Mouse (Mus musculus): Measurements from ENCODE around the gene Hs6st2.

DNA sequence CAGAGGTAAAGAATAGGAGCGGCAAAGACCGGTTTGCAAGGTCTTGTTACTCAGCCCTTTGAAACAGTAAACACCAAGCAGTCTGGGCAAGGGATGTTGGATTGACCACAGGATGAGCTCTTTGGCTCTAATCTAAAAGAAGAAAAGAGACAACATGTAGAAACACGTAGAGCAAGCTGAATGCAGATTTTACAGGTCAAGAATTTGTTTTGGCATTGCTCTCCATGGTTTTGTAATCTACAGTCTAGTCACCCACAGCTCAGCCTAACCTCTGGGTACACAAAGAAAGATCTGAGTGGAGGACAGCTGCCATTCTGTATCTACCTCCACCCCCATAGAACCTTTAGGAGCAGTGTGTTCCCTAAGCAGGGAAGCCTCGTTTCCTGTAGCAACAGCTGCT lies 175.1 kb downstream of the Hs6st2 start:
- TF ChIP-seq GATA1 (IDR thresholded peaks at IDR 0.05; ENCODE audit: low read length): no peak
- TF ChIP-seq TAL1 (IDR thresholded peaks at IDR 0.05; ENCODE audit: low read length): no peak

All from erythroblast, embryonic 14.5 days (primary cell).